ENCODE assay signal across 8 mouse cellular contexts in the genomic region with DNA sequence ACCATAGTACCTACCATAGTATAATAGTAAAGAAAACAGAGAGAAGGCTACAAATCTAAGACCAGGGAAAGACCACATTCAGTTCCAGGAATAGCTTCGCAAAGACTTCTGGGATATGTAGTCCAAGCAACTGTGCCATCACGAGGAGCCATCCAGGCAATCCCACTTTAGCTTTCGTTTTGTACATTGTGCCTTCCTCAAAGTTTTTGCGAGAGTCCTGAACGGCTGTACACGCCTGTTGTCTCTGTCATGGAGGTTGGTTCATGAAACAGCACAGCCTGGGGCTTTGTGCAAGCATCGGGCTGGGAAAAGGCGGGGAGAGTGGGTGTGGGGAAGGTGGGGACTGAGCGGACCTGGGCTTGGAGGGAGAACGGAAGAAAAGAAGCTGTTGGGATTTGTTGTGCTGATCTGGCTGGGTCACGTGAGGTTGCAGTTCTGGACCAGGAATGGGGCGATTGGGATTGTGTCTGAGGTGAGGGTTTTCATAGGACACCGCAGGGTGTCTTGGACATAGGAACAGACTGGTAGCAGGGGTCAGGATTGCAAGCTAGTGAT. TPM values are rescaled to one million over a fixed set of nuclear protein-coding genes. Genes with fewer than 3 reads are reported as not detected.
A peak's percentile ranks its signal among the peaks of the same experiment; 100 is the strongest.
DNase-seq lines count a peak whose midpoint lies in the region; ATAC-seq and TF ChIP-seq lines count a peak whose summit lies in the region.

TSS of gene Zfp455 (plus strand) at position 167 of the 555 bp plus-strand sequence.

- H3K27me3 ChIP-seq in hindbrain, postnatal 0 days (ENCODE audit: insufficient read depth, low read length) = no peaks in the 10 kb centered on the region

- peak within 1 kb of the TSS; percentile 70 for H3K4me2 ChIP-seq in hindbrain, postnatal 0 days (ENCODE audit: low read depth, low read length)

- H3K4me3 ChIP-seq in gastrocnemius, adult 2 months = peak within 1 kb of the TSS; percentile 94
- H3K4me3 ChIP-seq in hindbrain, postnatal 0 days (ENCODE audit: low read length) = peak within 1 kb of the TSS; percentile 71

- TF ChIP-seq CTCF in gastrocnemius, adult 2 months (IDR thresholded peaks at IDR 0.05) = no peak
- no peak for TF ChIP-seq CTCF in hindbrain, postnatal 0 days (IDR thresholded peaks at IDR 0.05; ENCODE audit: low read depth)

- H3K9me3 ChIP-seq in hindbrain, postnatal 0 days (ENCODE audit: low read length) = no peaks in the 10 kb centered on the region

- no peaks in the 10 kb centered on the region for H3K4me1 ChIP-seq in hindbrain, postnatal 0 days (ENCODE audit: insufficient read depth, low read length)

- intact Hi-C loops in gastrocnemius, adult 2 months (cut with DNase I) = loop anchor here (10.0 kb wide), 1 partner anchor 110 kb away; the partner anchor contains the start of gene Zfp457

- peak; percentile 96 for ATAC-seq in hindbrain, postnatal 0 days

- 2% methylated on average over 13 of the region's 13 CpGs for WGBS in hindbrain, postnatal 0 days

- H3K27ac ChIP-seq in gastrocnemius, adult 2 months = peak within 1 kb of the TSS; percentile 84
- peak within 1 kb of the TSS; percentile 45; the same call in 1 of the 2 replicates for H3K27ac ChIP-seq in hindbrain, postnatal 0 days

- DNase-seq in T-cell, adult 2 months (ENCODE audit: low spot score) = peak; percentile 45
- peak; percentile 64 to 74 for DNase-seq in cerebellum, postnatal 14 days
- DNase-seq in gastrocnemius, adult 2 months = peak; percentile 48
- DNase-seq in hindbrain, postnatal 0 days (ENCODE audit: low spot score) = peak; percentile 87
- DNase-seq in left cerebral cortex, adult 18-20 months (ENCODE audit: low spot score in 2 of 2) = peak; percentile 52 to 70
- peak; percentile 46 to 67 for DNase-seq in lung, postnatal 4 days
- peak; percentile 62 for DNase-seq in retina, postnatal 7 days (ENCODE audit: low read depth, low spot score)
- DNase-seq in yolk sac, embryonic 10.5 days (ENCODE audit: low spot score) = peak; percentile 76

- no peaks in the 10 kb centered on the region for H3K36me3 ChIP-seq in hindbrain, postnatal 0 days (ENCODE audit: insufficient read depth, low read length)

- H3K9ac ChIP-seq in hindbrain, postnatal 0 days (replicated peaks; ENCODE audit: low read length) = peak within 1 kb of the TSS; percentile 67

RNA-seq across cellular contexts. Expression of gene Zfp455, which starts in this region (rescaled TPM):
- total RNA-seq in gastrocnemius, adult 2 months (2021) = under 1 TPM; 0.50 to 0.61 TPM
- 0.79 and 1.0 TPM in 2 replicates for total RNA-seq in hindbrain, postnatal 0 days (2014; rRNA removed)
- polyA plus RNA-seq in hindbrain, postnatal 0 days (2015; fragmentation: Nextera tagmentation; extraction: Ambion mirVana) = 0.80 and 1.6 TPM in 2 replicates
- 1 to 10 TPM; 3.1 to 4.5 TPM for total RNA-seq in left cerebral cortex, adult 18-20 months (2021)

Comparison
In these comparisons a context has a peak if more than half of its experiments do, and no peak if none do; other contexts are left out.
1. Peak in every context shown above with its lines: DNase-seq, ATAC-seq, H3K4me3 ChIP-seq and H3K27ac ChIP-seq.
2. Peak in DNase-seq, H3K4me3 ChIP-seq and H3K27ac ChIP-seq in gastrocnemius, adult 2 months; RNA of the gene not detected or under 1 TPM.